Mouse (Mus musculus): ENCODE data around the gene Sar1a. TPM values are rescaled to one million over a fixed set of nuclear protein-coding genes. Genes with fewer than 3 reads are reported as not detected.

Sar1a gene
- polyA plus RNA-seq, 1 experiment from 2014 or later = 248 TPM

- Histone ChIP-seq H3K27ac (ENCODE audit: low read depth, low read length) (no peak overlapping the region), H3K36me3 (ENCODE audit: control insufficient read depth, insufficient read depth, low read length) (peaks cover 7% of the 10 kb centered on the region), H3K4me1 (replicated peaks; ENCODE audit: control insufficient read depth, insufficient read depth, low read length) (no peaks in the 10 kb centered on the region), H3K9ac (ENCODE audit: low read depth, low read length) (no peak overlapping the region), H3K27me3 (ENCODE audit: control insufficient read depth, insufficient read depth, low read length) (no peaks in the 10 kb centered on the region), H3K4me2 (replicated peaks; ENCODE audit: low read depth, low read length) (no peak overlapping the region), H3K9me3 (ENCODE audit: control insufficient read depth, low read length) (no peaks in the 10 kb centered on the region), H3K4me3 (ENCODE audit: low read depth, low read length) (no peak overlapping the region)
- 87% methylated on average over 10 of the region's 10 CpGs for WGBS
- DNase-seq (ENCODE audit: low spot score) (no peak), ATAC-seq (ENCODE audit: low FRiP score) (no peak)
Observed at GRCm38 (mm10) chr10:61736671-61737078, 56.6 kb downstream of the Sar1a start.

GRCm38 (mm10) chr10:61737537-61737936 lies 57.4 kb downstream of the Sar1a start:
- Histone ChIP-seq H3K4me2 (replicated peaks; ENCODE audit: low read depth, low read length) (no peak overlapping the region), H3K4me3 (ENCODE audit: low read depth, low read length) (no peak overlapping the region), H3K36me3 (ENCODE audit: control insufficient read depth, insufficient read depth, low read length) (peaks cover 9% of the 10 kb centered on the region), H3K4me1 (replicated peaks; ENCODE audit: control insufficient read depth, insufficient read depth, low read length) (no peaks in the 10 kb centered on the region), H3K9me3 (ENCODE audit: control insufficient read depth, low read length) (no peaks in the 10 kb centered on the region), H3K9ac (ENCODE audit: low read depth, low read length) (no peak overlapping the region), H3K27me3 (ENCODE audit: control insufficient read depth, insufficient read depth, low read length) (no peaks in the 10 kb centered on the region), H3K27ac (ENCODE audit: low read depth, low read length) (no peak overlapping the region)
- 88% methylated on average over 1 of the region's 1 CpGs for WGBS
- ATAC-seq (ENCODE audit: low FRiP score) (no peak), DNase-seq (ENCODE audit: low spot score) (no peak)

GRCm38 (mm10) chr10:61738126-61738525 lies 58.0 kb downstream of the Sar1a start:
- no peaks in the 10 kb centered on the region for H3K27me3 ChIP-seq (ENCODE audit: control insufficient read depth, insufficient read depth, low read length)
- H3K36me3 ChIP-seq (ENCODE audit: control insufficient read depth, insufficient read depth, low read length) = peaks cover 15% of the 10 kb centered on the region
- H3K4me2 ChIP-seq (replicated peaks; ENCODE audit: low read depth, low read length) = no peak overlapping the region
- WGBS = 96% methylated on average over 4 of the region's 4 CpGs
- H3K27ac ChIP-seq (ENCODE audit: low read depth, low read length) = no peak overlapping the region
- H3K9me3 ChIP-seq (ENCODE audit: control insufficient read depth, low read length) = no peaks in the 10 kb centered on the region
- DNase-seq (ENCODE audit: low spot score) (no peak), ATAC-seq (ENCODE audit: low FRiP score) (no peak)
- H3K4me1 ChIP-seq (replicated peaks; ENCODE audit: control insufficient read depth, insufficient read depth, low read length) = no peaks in the 10 kb centered on the region
- no peak overlapping the region for H3K4me3 ChIP-seq (ENCODE audit: low read depth, low read length)
- H3K9ac ChIP-seq (ENCODE audit: low read depth, low read length) = no peak overlapping the region

DNA sequence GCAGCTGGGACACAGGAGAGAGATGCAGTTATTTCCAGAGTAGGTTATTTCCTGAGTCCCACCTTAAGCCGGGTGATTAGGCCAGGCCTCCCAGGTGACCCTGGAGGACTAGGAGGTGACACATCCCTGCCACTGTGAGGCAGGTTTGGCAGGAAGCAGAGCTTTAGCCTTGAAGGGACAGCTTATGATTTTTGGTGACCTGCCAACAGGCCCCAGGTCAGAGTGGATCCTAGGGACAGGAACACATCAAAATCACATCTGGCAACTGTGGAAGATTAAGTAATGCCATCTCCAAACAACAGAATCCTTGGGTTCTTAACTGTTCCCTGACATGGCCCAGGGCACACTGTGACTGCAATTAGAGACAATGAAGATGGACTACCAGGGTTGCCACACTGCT lies 61.2 kb downstream of the Sar1a start:
- no peaks in the 10 kb centered on the region for H3K27me3 ChIP-seq (ENCODE audit: control insufficient read depth, insufficient read depth, low read length)
- H3K36me3 ChIP-seq (ENCODE audit: control insufficient read depth, insufficient read depth, low read length) = peaks cover 32% of the 10 kb centered on the region
- no peak overlapping the region for H3K9ac ChIP-seq (ENCODE audit: low read depth, low read length)
- no peaks in the 10 kb centered on the region for H3K4me1 ChIP-seq (replicated peaks; ENCODE audit: control insufficient read depth, insufficient read depth, low read length)
- no peaks in the 10 kb centered on the region for H3K9me3 ChIP-seq (ENCODE audit: control insufficient read depth, low read length)
- 100% methylated on average over 1 of the region's 1 CpGs for whole genome bisulfite sequencing
- ATAC-seq (ENCODE audit: low FRiP score) (no peak), DNase-seq (ENCODE audit: low spot score) (no peak)
- no peak overlapping the region for H3K4me2 ChIP-seq (replicated peaks; ENCODE audit: low read depth, low read length)
- H3K4me3 ChIP-seq (ENCODE audit: low read depth, low read length) = no peak overlapping the region
- H3K27ac ChIP-seq (ENCODE audit: low read depth, low read length) = no peak overlapping the region

- H3K4me1 ChIP-seq (replicated peaks; ENCODE audit: control insufficient read depth, insufficient read depth, low read length) = no peaks in the 10 kb centered on the region
- H3K36me3 ChIP-seq (ENCODE audit: control insufficient read depth, insufficient read depth, low read length) = peaks cover 37% of the 10 kb centered on the region
- DNase-seq (ENCODE audit: low spot score) = no peak
- no peak overlapping the region for H3K9ac ChIP-seq (ENCODE audit: low read depth, low read length)
- H3K27me3 ChIP-seq (ENCODE audit: control insufficient read depth, insufficient read depth, low read length) = no peaks in the 10 kb centered on the region
- H3K4me3 ChIP-seq (ENCODE audit: low read depth, low read length) = no peak overlapping the region
- no peak for ATAC-seq (ENCODE audit: low FRiP score)
- no peak overlapping the region for H3K4me2 ChIP-seq (replicated peaks; ENCODE audit: low read depth, low read length)
- H3K27ac ChIP-seq (ENCODE audit: low read depth, low read length) = no peak overlapping the region
- no peaks in the 10 kb centered on the region for H3K9me3 ChIP-seq (ENCODE audit: control insufficient read depth, low read length)
- WGBS = 92% methylated on average over 4 of the region's 4 CpGs
Observed at GRCm38 (mm10) chr10:61741873-61742272, 61.8 kb downstream of the Sar1a start.

- no peak overlapping the region for H3K27ac ChIP-seq (ENCODE audit: low read depth, low read length)
- no peak overlapping the region for H3K4me2 ChIP-seq (replicated peaks; ENCODE audit: low read depth, low read length)
- ATAC-seq (ENCODE audit: low FRiP score) = no peak
- DNase-seq (ENCODE audit: low spot score) = no peak
- H3K9me3 ChIP-seq (ENCODE audit: control insufficient read depth, low read length) = no peaks in the 10 kb centered on the region
- H3K36me3 ChIP-seq (ENCODE audit: control insufficient read depth, insufficient read depth, low read length) = peaks cover 42% of the 10 kb centered on the region
- no peaks in the 10 kb centered on the region for H3K4me1 ChIP-seq (replicated peaks; ENCODE audit: control insufficient read depth, insufficient read depth, low read length)
- no peak overlapping the region for H3K9ac ChIP-seq (ENCODE audit: low read depth, low read length)
- 91% methylated on average over 8 of the region's 8 CpGs for WGBS
- no peaks in the 10 kb centered on the region for H3K27me3 ChIP-seq (ENCODE audit: control insufficient read depth, insufficient read depth, low read length)
- H3K4me3 ChIP-seq (ENCODE audit: low read depth, low read length) = no peak overlapping the region
Observed at GRCm38 (mm10) chr10:61742336-61742735, 62.2 kb downstream of the Sar1a start.

Other genes with a start within 250 kb of the Sar1a start
- gene Eif4ebp2, start 227.6 kb upstream of the Sar1a start, polyA plus RNA-seq (2014; fragmentation: Nextera tagmentation; extraction: Ambion mirVana) = 36.1 and 51.4 TPM in 2 replicates
- 9.5 and 11.4 TPM in 2 replicates for gene Lrrc20, start 204.5 kb upstream of the Sar1a start, polyA plus RNA-seq (2014; fragmentation: Nextera tagmentation; extraction: Ambion mirVana)
- gene Npffr1, start 84.8 kb upstream of the Sar1a start, polyA plus RNA-seq (2014; fragmentation: Nextera tagmentation; extraction: Ambion mirVana) = 0.11 and 0.13 TPM in 2 replicates
- gene Ppa1, start 31.7 kb upstream of the Sar1a start, polyA plus RNA-seq (2014; fragmentation: Nextera tagmentation; extraction: Ambion mirVana) = 276 and 297 TPM in 2 replicates
- gene Tysnd1, start 15.2 kb downstream of the Sar1a start, polyA plus RNA-seq (2014; fragmentation: Nextera tagmentation; extraction: Ambion mirVana) = 29.6 and 30.7 TPM in 2 replicates
- gene Aifm2, start 35.0 kb downstream of the Sar1a start, polyA plus RNA-seq (2014; fragmentation: Nextera tagmentation; extraction: Ambion mirVana) = 5.0 and 6.1 TPM in 2 replicates
- gene H2afy2, start 103.8 kb downstream of the Sar1a start, polyA plus RNA-seq (2014; fragmentation: Nextera tagmentation; extraction: Ambion mirVana) = 235 and 259 TPM in 2 replicates